Mouse (Mus musculus): ENCODE results near the gene Aff2. TPM values are rescaled to one million over a fixed set of nuclear protein-coding genes. Genes with fewer than 3 reads are reported as not detected.
A peak's percentile ranks its signal among the peaks of the same experiment; 100 is the strongest.

Aff2 gene
- polyA plus RNA-seq, 2 experiments, result 7.1 to 9.0 TPM

DNA sequence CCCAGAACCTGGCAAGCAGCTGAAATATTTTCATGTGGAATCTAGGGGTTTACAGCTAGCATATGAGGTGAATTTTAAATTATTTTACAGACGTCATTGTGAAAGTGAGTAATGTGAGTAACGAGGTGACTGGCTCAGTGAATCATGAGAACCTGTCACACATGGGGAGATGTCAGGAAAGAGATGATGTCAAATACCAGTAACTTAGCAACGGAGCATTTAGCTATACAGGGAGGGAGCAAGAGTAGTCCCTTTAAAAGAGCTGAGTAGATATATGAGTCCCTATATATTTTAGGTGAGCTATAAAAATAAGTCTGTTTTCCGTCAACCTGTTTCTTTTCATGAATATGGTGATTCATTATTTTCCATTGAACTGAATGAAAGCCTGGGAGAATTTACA is 338.7 kb downstream of the Aff2 start:
- 45% methylated on average over 4 of the region's 4 CpGs for WGBS
- no peak overlapping the region for H3K27ac ChIP-seq (replicated peaks; ENCODE audit: low read depth, low read length)
- no peaks in the 10 kb centered on the region for H3K4me1 ChIP-seq (ENCODE audit: control insufficient read depth, insufficient read depth, low read length)
- H3K9me3 ChIP-seq (ENCODE audit: control insufficient read depth, low read length), result no peaks in the 10 kb centered on the region
- H3K9ac ChIP-seq (ENCODE audit: low read depth, low read length, severe bottlenecking), result no peak overlapping the region
- no peak overlapping the region for H3K4me2 ChIP-seq (replicated peaks; ENCODE audit: low read depth, low read length, severe bottlenecking)
- no peak overlapping the region for H3K4me3 ChIP-seq (replicated peaks; ENCODE audit: low read length)
- no peaks in the 10 kb centered on the region for H3K36me3 ChIP-seq (ENCODE audit: control insufficient read depth, insufficient read depth, low read length)
- no peaks in the 10 kb centered on the region for H3K27me3 ChIP-seq (ENCODE audit: control insufficient read depth, insufficient read depth, low read length)
- ATAC-seq (ENCODE audit: low FRiP score, low read depth) (peak; percentile 47; the same call in 1 of the 2 replicates), DNase-seq (ENCODE audit: low spot score) (peak; percentile 18)
- TF ChIP-seq POLR2A (IDR thresholded peaks at IDR 0.05; ENCODE audit: borderline replicate concordance, extremely low read depth, insufficient read depth, insufficient read length), result no peak

DNA sequence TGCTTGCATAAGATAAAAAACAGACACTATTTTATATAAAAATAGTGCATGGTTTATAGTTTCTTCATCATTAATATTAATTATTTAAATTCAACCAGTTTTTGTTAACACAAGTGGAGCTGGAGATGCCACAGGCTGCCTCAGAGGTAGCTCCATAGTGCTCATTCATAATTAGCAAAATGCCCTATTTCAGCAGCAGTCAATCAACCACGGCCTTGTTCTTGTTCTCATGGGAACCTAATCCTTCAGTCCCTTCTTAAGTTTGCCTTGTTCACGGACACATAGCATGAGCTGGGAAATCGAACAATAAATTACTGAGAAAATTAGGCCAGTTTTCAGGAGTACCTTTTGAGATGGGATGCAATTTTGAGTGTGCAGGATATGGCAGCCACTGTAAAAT is 378.9 kb downstream of the Aff2 start:
- Histone ChIP-seq H3K9ac (ENCODE audit: low read depth, low read length, severe bottlenecking) (no peak overlapping the region), H3K4me3 (replicated peaks; ENCODE audit: low read length) (no peak overlapping the region), H3K27ac (replicated peaks; ENCODE audit: low read depth, low read length) (no peak overlapping the region), H3K4me2 (replicated peaks; ENCODE audit: low read depth, low read length, severe bottlenecking) (no peak overlapping the region), H3K4me1 (ENCODE audit: control insufficient read depth, insufficient read depth, low read length) (no peaks in the 10 kb centered on the region), H3K36me3 (ENCODE audit: control insufficient read depth, insufficient read depth, low read length) (no peaks in the 10 kb centered on the region), H3K9me3 (ENCODE audit: control insufficient read depth, low read length) (no peaks in the 10 kb centered on the region), H3K27me3 (ENCODE audit: control insufficient read depth, insufficient read depth, low read length) (no peaks in the 10 kb centered on the region)
- TF ChIP-seq POLR2A (IDR thresholded peaks at IDR 0.05; ENCODE audit: borderline replicate concordance, extremely low read depth, insufficient read depth, insufficient read length), result no peak
- WGBS, result 61% methylated on average over 3 of the region's 3 CpGs
- no peak for ATAC-seq (ENCODE audit: low FRiP score, low read depth)
- DNase-seq (ENCODE audit: low spot score), result no peak

DNA sequence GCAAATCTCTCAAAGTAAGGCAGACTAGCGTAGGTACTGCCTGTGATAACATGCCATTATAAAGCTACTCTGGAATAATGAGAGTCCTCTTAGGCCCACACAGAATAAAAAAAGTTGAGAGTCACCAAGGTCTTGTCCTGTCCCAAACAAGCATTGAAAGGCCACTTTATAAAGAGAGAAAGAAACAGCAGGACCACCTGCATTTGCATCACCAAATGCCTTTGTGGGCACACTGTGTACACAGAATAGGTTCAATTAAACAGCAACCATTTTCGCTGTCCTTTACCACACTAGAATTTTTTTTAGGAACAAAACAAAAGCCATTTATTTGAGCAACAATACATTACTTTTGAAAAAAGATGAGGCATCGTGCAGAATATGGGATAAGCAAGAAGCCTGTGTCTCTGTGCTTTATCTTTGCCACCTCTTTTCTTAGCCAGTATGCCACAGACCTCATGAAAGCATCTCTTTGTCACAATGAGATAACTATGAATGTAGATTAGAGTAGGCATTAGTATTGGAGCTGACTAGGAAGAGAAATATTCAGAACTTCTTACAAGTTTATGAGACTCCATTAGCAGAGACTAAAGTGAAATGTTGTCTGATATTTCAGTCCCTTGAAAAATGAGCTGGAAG is 385.0 kb downstream of the Aff2 start:
- no peak for ATAC-seq (ENCODE audit: low FRiP score, low read depth)
- Histone ChIP-seq H3K4me3 (replicated peaks; ENCODE audit: low read length) (no peak overlapping the region), H3K27me3 (ENCODE audit: control insufficient read depth, insufficient read depth, low read length) (no peaks in the 10 kb centered on the region), H3K4me2 (replicated peaks; ENCODE audit: low read depth, low read length, severe bottlenecking) (no peak overlapping the region), H3K27ac (replicated peaks; ENCODE audit: low read depth, low read length) (no peak overlapping the region), H3K36me3 (ENCODE audit: control insufficient read depth, insufficient read depth, low read length) (no peaks in the 10 kb centered on the region), H3K9ac (ENCODE audit: low read depth, low read length, severe bottlenecking) (no peak overlapping the region), H3K9me3 (ENCODE audit: control insufficient read depth, low read length) (no peaks in the 10 kb centered on the region), H3K4me1 (ENCODE audit: control insufficient read depth, insufficient read depth, low read length) (no peaks in the 10 kb centered on the region)
- DNase-seq (ENCODE audit: low spot score), result no peak
- TF ChIP-seq POLR2A (IDR thresholded peaks at IDR 0.05; ENCODE audit: borderline replicate concordance, extremely low read depth, insufficient read depth, insufficient read length), result no peak
- 75% methylated on average over 3 of the region's 3 CpGs for WGBS

DNA sequence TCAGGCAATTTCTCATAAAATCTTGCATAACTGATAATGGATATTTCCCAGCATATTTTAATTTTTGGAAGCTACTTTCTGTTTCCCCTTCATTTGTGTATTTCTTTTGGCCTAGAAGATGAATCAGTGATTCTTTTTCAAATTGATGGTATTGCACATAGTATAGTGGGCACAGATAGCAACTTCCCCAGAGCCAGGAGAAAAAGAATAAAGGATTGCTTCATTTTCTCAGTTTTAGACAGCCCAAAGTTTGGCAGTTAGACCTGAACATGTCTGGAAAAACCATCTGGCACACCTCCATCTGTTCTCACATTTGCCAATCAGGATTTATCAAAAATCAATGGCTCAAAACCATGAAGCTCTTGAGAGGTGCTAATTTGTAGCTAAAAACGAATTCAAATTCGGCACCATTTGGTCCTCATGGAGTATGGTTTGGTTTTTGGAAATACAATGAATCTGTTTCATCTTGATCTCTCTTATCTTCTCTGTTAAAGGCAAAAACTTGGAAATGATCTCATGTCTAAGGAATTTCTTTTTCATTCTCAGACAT is 441.9 kb downstream of the Aff2 start:
- Histone ChIP-seq H3K4me3 (replicated peaks; ENCODE audit: low read length) (no peak overlapping the region), H3K36me3 (ENCODE audit: control insufficient read depth, insufficient read depth, low read length) (no peaks in the 10 kb centered on the region), H3K4me2 (replicated peaks; ENCODE audit: low read depth, low read length, severe bottlenecking) (no peak overlapping the region), H3K9me3 (ENCODE audit: control insufficient read depth, low read length) (no peaks in the 10 kb centered on the region), H3K27me3 (ENCODE audit: control insufficient read depth, insufficient read depth, low read length) (no peaks in the 10 kb centered on the region), H3K9ac (ENCODE audit: low read depth, low read length, severe bottlenecking) (no peak overlapping the region), H3K4me1 (ENCODE audit: control insufficient read depth, insufficient read depth, low read length) (no peaks in the 10 kb centered on the region), H3K27ac (replicated peaks; ENCODE audit: low read depth, low read length) (no peak overlapping the region)
- no peak for DNase-seq (ENCODE audit: low spot score)
- no peak for ATAC-seq (ENCODE audit: low FRiP score, low read depth)
- 84% methylated on average over 2 of the region's 2 CpGs for WGBS
- TF ChIP-seq POLR2A (IDR thresholded peaks at IDR 0.05; ENCODE audit: borderline replicate concordance, extremely low read depth, insufficient read depth, insufficient read length), result no peak

DNA sequence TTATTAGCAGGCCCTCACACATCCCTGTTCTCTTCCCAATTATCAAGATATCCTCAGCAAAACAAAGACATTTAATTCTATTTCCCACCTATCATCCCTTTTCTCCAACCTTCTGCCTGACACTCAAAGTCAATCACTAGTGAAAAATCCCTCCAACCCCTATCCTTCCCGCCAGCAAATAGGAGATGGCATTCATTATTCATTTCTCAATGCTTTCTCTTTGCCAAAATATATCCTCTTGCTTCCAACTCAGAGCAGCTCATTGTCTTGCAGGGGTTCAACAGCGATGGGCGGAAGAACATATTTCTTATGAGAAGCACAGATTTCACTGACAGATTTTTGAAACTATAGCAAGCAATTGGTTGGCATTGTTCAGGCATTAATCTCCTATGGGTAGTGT is 442.4 kb downstream of the Aff2 start:
- Histone ChIP-seq H3K9me3 (ENCODE audit: control insufficient read depth, low read length) (no peaks in the 10 kb centered on the region), H3K27me3 (ENCODE audit: control insufficient read depth, insufficient read depth, low read length) (no peaks in the 10 kb centered on the region), H3K36me3 (ENCODE audit: control insufficient read depth, insufficient read depth, low read length) (no peaks in the 10 kb centered on the region), H3K4me2 (replicated peaks; ENCODE audit: low read depth, low read length, severe bottlenecking) (no peak overlapping the region), H3K9ac (ENCODE audit: low read depth, low read length, severe bottlenecking) (no peak overlapping the region), H3K4me1 (ENCODE audit: control insufficient read depth, insufficient read depth, low read length) (no peaks in the 10 kb centered on the region), H3K27ac (replicated peaks; ENCODE audit: low read depth, low read length) (no peak overlapping the region), H3K4me3 (replicated peaks; ENCODE audit: low read length) (no peak overlapping the region)
- 87% methylated on average over 3 of the region's 3 CpGs for WGBS
- no peak for ATAC-seq (ENCODE audit: low FRiP score, low read depth)
- no peak for DNase-seq (ENCODE audit: low spot score)
- no peak for TF ChIP-seq POLR2A (IDR thresholded peaks at IDR 0.05; ENCODE audit: borderline replicate concordance, extremely low read depth, insufficient read depth, insufficient read length)

Measured in limb, embryonic 14.5 days (tissue).